Mouse (Mus musculus): ENCODE measurements at regions not wholly inside any gene's neighbourhood (a gene's known extent, or its start where the extent isn't known, plus 50 kb on each side); places are given as distances from the start of the nearest gene placed in this dataset.

DNA sequence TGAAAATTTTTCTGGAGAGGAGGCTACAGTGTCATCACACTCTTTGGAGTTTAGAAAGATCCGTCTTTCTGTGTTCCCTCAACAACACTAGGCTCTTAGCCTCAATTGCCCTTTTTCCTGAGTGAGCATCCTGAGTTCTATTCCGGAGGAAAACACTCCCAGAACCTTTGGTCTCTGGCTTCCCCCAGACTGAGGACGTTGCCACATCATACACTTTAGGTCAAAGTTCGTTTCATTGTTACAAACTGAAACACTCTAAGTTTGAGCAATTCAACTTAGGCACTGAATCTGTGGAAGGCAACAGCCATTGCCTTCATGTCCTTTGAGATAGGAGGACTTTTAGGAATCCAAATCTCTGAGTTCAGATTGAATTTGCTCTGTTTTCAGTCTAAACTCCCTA lies 85.0 kb downstream of the Arl4a start:
- Histone ChIP-seq H3K4me1 (ENCODE audit: control insufficient read depth in 2 of 2, insufficient read depth in 2 of 2, low read length in 2 of 2, poor library complexity in 1 of 2) (no peaks in the 10 kb centered on the region), H3K9ac (ENCODE audit: insufficient read depth, low read depth, low read length, poor library complexity, severe bottlenecking) (no peak overlapping the region), H3K36me3 (ENCODE audit: control insufficient read depth, insufficient read depth, low read length, poor library complexity, severe bottlenecking) (no peaks in the 10 kb centered on the region), H3K27ac (ENCODE audit: insufficient read depth, low read depth, low read length, poor library complexity, severe bottlenecking) (no peak overlapping the region), H3K4me3 (ENCODE audit: insufficient read depth in 1 of 2, low read depth in 1 of 2, low read length in 2 of 2, poor library complexity in 1 of 2, severe bottlenecking in 1 of 2) (no peak overlapping the region), H3K9me3 (ENCODE audit: control insufficient read depth, insufficient read depth, low read depth, low read length) (no peaks in the 10 kb centered on the region)
- in situ Hi-C loops (cut with MboI; ENCODE audit: low sequenced_read_pairs in 2 of 2, unreplicated experiment in 2 of 2) = no loop called here
- no peak for DNase-seq (ENCODE audit: low read depth, low spot score)
- TF ChIP-seq CHD2 (IDR thresholded peaks at IDR 0.05; ENCODE audit: low read depth, low read length) = no peak
- TF ChIP-seq ZNF384 (IDR thresholded peaks at IDR 0.05; ENCODE audit: low read depth, low read length) = no peak
- TF ChIP-seq ZC3H11A (IDR thresholded peaks at IDR 0.05; ENCODE audit: borderline replicate concordance, low read depth, low read length) = no peak
- TF ChIP-seq MAFK (IDR thresholded peaks at IDR 0.05; ENCODE audit: insufficient read depth, low read depth, low read length) = no peak
- TF ChIP-seq HCFC1 (IDR thresholded peaks at IDR 0.05; ENCODE audit: borderline replicate concordance, insufficient read depth, low read length) = no peak

DNA sequence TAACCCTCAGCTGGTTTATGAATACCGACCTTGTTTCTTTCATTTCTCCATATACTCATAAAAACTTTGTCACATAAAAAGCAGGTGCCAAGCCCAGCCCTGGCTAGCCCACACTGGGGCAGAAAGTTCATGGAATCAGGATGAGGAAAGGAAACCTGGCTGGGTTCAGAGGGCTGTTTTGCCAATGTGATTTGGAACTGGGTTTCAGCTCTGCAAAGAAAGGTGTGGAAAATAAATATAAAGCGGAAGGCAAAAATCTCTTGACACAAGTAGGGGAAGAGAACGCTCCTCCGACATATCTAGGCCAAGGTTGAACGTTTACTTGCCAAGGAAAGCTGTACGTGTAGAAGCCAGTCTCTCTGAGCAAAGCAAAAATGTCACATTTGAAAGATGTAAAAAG lies 85.9 kb downstream of the Arl4a start:
- H3K4me1 ChIP-seq (ENCODE audit: control insufficient read depth in 2 of 2, insufficient read depth in 2 of 2, low read length in 2 of 2, poor library complexity in 1 of 2) = no peaks in the 10 kb centered on the region
- no peak for TF ChIP-seq ZNF384 (IDR thresholded peaks at IDR 0.05; ENCODE audit: low read depth, low read length)
- TF ChIP-seq CHD2 (IDR thresholded peaks at IDR 0.05; ENCODE audit: low read depth, low read length) = no peak
- no peak for TF ChIP-seq ZC3H11A (IDR thresholded peaks at IDR 0.05; ENCODE audit: borderline replicate concordance, low read depth, low read length)
- no peak for TF ChIP-seq HCFC1 (IDR thresholded peaks at IDR 0.05; ENCODE audit: borderline replicate concordance, insufficient read depth, low read length)
- TF ChIP-seq MAFK (IDR thresholded peaks at IDR 0.05; ENCODE audit: insufficient read depth, low read depth, low read length) = no peak
- no peak for DNase-seq (ENCODE audit: low read depth, low spot score)
- in situ Hi-C loops (cut with MboI; ENCODE audit: low sequenced_read_pairs in 2 of 2, unreplicated experiment in 2 of 2) = no loop called here
- H3K9me3 ChIP-seq (ENCODE audit: control insufficient read depth, insufficient read depth, low read depth, low read length) = no peaks in the 10 kb centered on the region
- H3K9ac ChIP-seq (ENCODE audit: insufficient read depth, low read depth, low read length, poor library complexity, severe bottlenecking) = no peak overlapping the region
- H3K4me3 ChIP-seq (ENCODE audit: insufficient read depth in 1 of 2, low read depth in 1 of 2, low read length in 2 of 2, poor library complexity in 1 of 2, severe bottlenecking in 1 of 2) = no peak overlapping the region
- H3K36me3 ChIP-seq (ENCODE audit: control insufficient read depth, insufficient read depth, low read length, poor library complexity, severe bottlenecking) = no peaks in the 10 kb centered on the region
- H3K27ac ChIP-seq (ENCODE audit: insufficient read depth, low read depth, low read length, poor library complexity, severe bottlenecking) = no peak overlapping the region

DNA sequence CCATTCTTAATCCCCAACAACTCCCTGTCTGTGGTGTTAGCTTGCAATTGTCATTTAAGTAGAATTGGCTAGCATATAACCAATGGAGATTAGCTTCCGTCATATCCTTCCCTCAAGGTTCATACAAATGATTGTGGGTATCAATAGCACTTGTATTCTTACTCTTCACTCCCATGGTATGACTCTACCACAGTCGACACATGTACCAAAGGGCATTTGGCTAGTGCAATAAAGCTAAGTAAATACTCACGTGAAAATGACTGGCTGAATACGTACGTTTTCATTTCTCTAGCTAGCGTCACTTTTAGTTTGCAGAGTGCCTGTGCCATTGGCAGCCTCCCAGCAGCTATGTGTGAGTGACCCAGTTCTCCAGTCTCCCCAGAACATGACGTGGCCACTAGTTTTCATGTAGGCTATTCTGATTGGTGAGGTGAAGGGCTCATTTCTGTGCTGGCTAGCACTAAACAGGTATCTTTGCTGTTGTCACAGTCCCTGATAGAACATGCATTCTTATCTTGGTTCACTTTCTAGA lies 87.5 kb downstream of the Arl4a start:
- no peak for DNase-seq (ENCODE audit: low read depth, low spot score)
- no peak overlapping the region for H3K27ac ChIP-seq (ENCODE audit: insufficient read depth, low read depth, low read length, poor library complexity, severe bottlenecking)
- no peaks in the 10 kb centered on the region for H3K9me3 ChIP-seq (ENCODE audit: control insufficient read depth, insufficient read depth, low read depth, low read length)
- H3K36me3 ChIP-seq (ENCODE audit: control insufficient read depth, insufficient read depth, low read length, poor library complexity, severe bottlenecking) = no peaks in the 10 kb centered on the region
- no peaks in the 10 kb centered on the region for H3K4me1 ChIP-seq (ENCODE audit: control insufficient read depth in 2 of 2, insufficient read depth in 2 of 2, low read length in 2 of 2, poor library complexity in 1 of 2)
- TF ChIP-seq HCFC1 (IDR thresholded peaks at IDR 0.05; ENCODE audit: borderline replicate concordance, insufficient read depth, low read length) (no peak), CHD2 (IDR thresholded peaks at IDR 0.05; ENCODE audit: low read depth, low read length) (no peak), ZC3H11A (IDR thresholded peaks at IDR 0.05; ENCODE audit: borderline replicate concordance, low read depth, low read length) (no peak), ZNF384 (IDR thresholded peaks at IDR 0.05; ENCODE audit: low read depth, low read length) (no peak)
- H3K4me3 ChIP-seq (ENCODE audit: insufficient read depth in 1 of 2, low read depth in 1 of 2, low read length in 2 of 2, poor library complexity in 1 of 2, severe bottlenecking in 1 of 2) = no peak overlapping the region
- H3K9ac ChIP-seq (ENCODE audit: insufficient read depth, low read depth, low read length, poor library complexity, severe bottlenecking) = no peak overlapping the region
- in situ Hi-C loops (cut with MboI; ENCODE audit: low sequenced_read_pairs in 2 of 2, unreplicated experiment in 2 of 2) = no loop called here

DNA sequence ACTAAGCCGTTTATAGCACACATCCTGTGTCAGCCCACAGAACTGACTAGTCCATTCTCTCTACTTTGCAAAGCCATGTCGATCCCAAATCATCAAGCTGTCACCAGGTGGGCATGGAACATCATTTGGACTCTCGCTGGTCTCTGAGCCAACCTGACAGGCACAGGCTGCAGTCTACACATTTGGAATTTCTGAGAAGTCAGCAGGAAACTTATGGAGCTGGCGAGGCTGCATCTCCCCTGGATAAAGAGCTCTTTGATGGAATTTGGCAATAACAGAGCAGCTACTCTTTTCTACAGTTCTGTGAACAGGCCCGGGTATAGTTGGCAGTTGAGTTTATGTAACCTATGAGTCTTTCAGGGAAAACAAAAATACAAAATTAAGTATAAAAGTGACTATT lies 94.9 kb downstream of the Arl4a start:
- Histone ChIP-seq H3K36me3 (ENCODE audit: control insufficient read depth, insufficient read depth, low read length, poor library complexity, severe bottlenecking) (no peaks in the 10 kb centered on the region), H3K9ac (ENCODE audit: insufficient read depth, low read depth, low read length, poor library complexity, severe bottlenecking) (no peak overlapping the region), H3K4me1 (ENCODE audit: control insufficient read depth in 2 of 2, insufficient read depth in 2 of 2, low read length in 2 of 2, poor library complexity in 1 of 2) (no peaks in the 10 kb centered on the region), H3K27ac (ENCODE audit: insufficient read depth, low read depth, low read length, poor library complexity, severe bottlenecking) (no peak overlapping the region), H3K4me3 (ENCODE audit: insufficient read depth in 1 of 2, low read depth in 1 of 2, low read length in 2 of 2, poor library complexity in 1 of 2, severe bottlenecking in 1 of 2) (no peak overlapping the region), H3K9me3 (ENCODE audit: control insufficient read depth, insufficient read depth, low read depth, low read length) (no peaks in the 10 kb centered on the region)
- no peak for DNase-seq (ENCODE audit: low read depth, low spot score)
- in situ Hi-C loops (cut with MboI; ENCODE audit: low sequenced_read_pairs in 2 of 2, unreplicated experiment in 2 of 2) = no loop called here
- no peak for TF ChIP-seq HCFC1 (IDR thresholded peaks at IDR 0.05; ENCODE audit: borderline replicate concordance, insufficient read depth, low read length)
- no peak for TF ChIP-seq ZC3H11A (IDR thresholded peaks at IDR 0.05; ENCODE audit: borderline replicate concordance, low read depth, low read length)
- TF ChIP-seq CHD2 (IDR thresholded peaks at IDR 0.05; ENCODE audit: low read depth, low read length) = no peak
- no peak for TF ChIP-seq ZNF384 (IDR thresholded peaks at IDR 0.05; ENCODE audit: low read depth, low read length)
- TF ChIP-seq MAFK (IDR thresholded peaks at IDR 0.05; ENCODE audit: insufficient read depth, low read depth, low read length) = no peak

DNA sequence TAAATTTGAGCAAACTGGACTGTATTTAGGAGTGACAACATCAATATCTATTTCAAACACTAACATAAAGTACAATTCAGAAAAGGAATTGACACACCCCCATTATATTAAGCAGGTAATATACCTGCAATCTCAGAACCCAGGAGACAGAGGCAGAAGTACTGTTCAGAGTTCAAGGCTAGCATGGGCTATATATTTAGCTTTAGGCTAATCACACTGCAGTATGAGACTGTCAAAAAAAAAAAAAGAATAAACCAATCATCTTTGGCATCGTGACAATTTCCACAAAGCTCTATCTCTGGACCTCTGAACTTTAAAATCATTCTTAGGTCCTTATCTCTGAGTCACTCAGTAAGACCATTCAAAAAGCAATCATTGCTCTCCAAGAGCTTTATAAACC lies 96.7 kb downstream of the Arl4a start:
- H3K4me3 ChIP-seq (ENCODE audit: insufficient read depth in 1 of 2, low read depth in 1 of 2, low read length in 2 of 2, poor library complexity in 1 of 2, severe bottlenecking in 1 of 2) = no peak overlapping the region
- in situ Hi-C loops (cut with MboI; ENCODE audit: low sequenced_read_pairs in 2 of 2, unreplicated experiment in 2 of 2) = no loop called here
- TF ChIP-seq ZC3H11A (IDR thresholded peaks at IDR 0.05; ENCODE audit: borderline replicate concordance, low read depth, low read length) (no peak), ZNF384 (IDR thresholded peaks at IDR 0.05; ENCODE audit: low read depth, low read length) (no peak), CHD2 (IDR thresholded peaks at IDR 0.05; ENCODE audit: low read depth, low read length) (no peak), HCFC1 (IDR thresholded peaks at IDR 0.05; ENCODE audit: borderline replicate concordance, insufficient read depth, low read length) (no peak), MAFK (IDR thresholded peaks at IDR 0.05; ENCODE audit: insufficient read depth, low read depth, low read length) (no peak)
- no peaks in the 10 kb centered on the region for H3K9me3 ChIP-seq (ENCODE audit: control insufficient read depth, insufficient read depth, low read depth, low read length)
- no peak overlapping the region for H3K27ac ChIP-seq (ENCODE audit: insufficient read depth, low read depth, low read length, poor library complexity, severe bottlenecking)
- H3K36me3 ChIP-seq (ENCODE audit: control insufficient read depth, insufficient read depth, low read length, poor library complexity, severe bottlenecking) = no peaks in the 10 kb centered on the region
- H3K9ac ChIP-seq (ENCODE audit: insufficient read depth, low read depth, low read length, poor library complexity, severe bottlenecking) = no peak overlapping the region
- no peak for DNase-seq (ENCODE audit: low read depth, low spot score)
- H3K4me1 ChIP-seq (ENCODE audit: control insufficient read depth in 2 of 2, insufficient read depth in 2 of 2, low read length in 2 of 2, poor library complexity in 1 of 2) = no peaks in the 10 kb centered on the region
